Mouse (Mus musculus) Patski (cell line): Measurements from ENCODE around the gene C1qtnf4. TPM values are rescaled to one million over a fixed set of nuclear protein-coding genes. Genes with fewer than 3 reads are reported as not detected.
"Not testable (repeated sequence)": the region's sequence is repeated elsewhere in the genome, so short reads cannot be mapped to it uniquely, and the experiment has no call there.

Experiments
- ATAC-seq: fragments of 100-300 bp; one replicate; pipeline ENCODE4 v1.8.0; 2021
- CTCF ChIA-PET: fragments of 350-600 bp; sonication (Branson Sonifier 250); formaldehyde crosslinking; loops from one replicate; lab custom pipeline; 2022; ENCODE audit warnings: inconsistent platforms; lab: Charles Lee
- POLR2A ChIA-PET: fragments of 350-600 bp; sonication (Branson Sonifier 250); formaldehyde crosslinking; loops from one replicate; lab custom pipeline; 2022; ENCODE audit warnings: antibody characterized with exemption, inconsistent platforms; lab: Charles Lee
- DNase-seq: peaks from one replicate; pipeline ENCODE4 v3.0.0-alpha.2; 2011; ENCODE audit warnings: low read depth, low spot score
- H3K27me3 ChIP-seq: fragments of 371-371 bp; one replicate; pipeline ENCODE4 v1.5.1; 2021
- CTCF ChIP-seq: fragments of 100-300 bp; IDR thresholded peaks from one replicate; pipeline ENCODE4 v1.5.1; 2021
- in situ Hi-C: fragments of 300-500 bp; cut with MboI; formaldehyde crosslinking; loops from 3 replicates; pipeline ENCODE4 v1.11.1; 2018; ENCODE audit warnings: low pct_unique_long_range_greater_than_20kb, mixed read lengths
- polyA plus RNA-seq: library from polyadenylated mRNA; unstranded; gene quantifications from one replicate; pipeline ENCODE4 v1.2.3, GENCODE M21; 2021

The C1qtnf4 gene
- polyA plus RNA-seq, 1 experiment from 2014 or later, result 0.04 TPM

GRCm38 (mm10) chr2:90880144-90880785 is 5.4 kb upstream of the C1qtnf4 start:
- no peak for TF ChIP-seq CTCF
- no peak for DNase-seq
- in situ Hi-C loops, result no loop called here
- ATAC-seq, result no peak
- peaks cover 5% of the 10 kb centered on the region for H3K27me3 ChIP-seq
- ChIA-PET CTCF (interaction anchor here (0.8 to 1.7 kb wide), 2 partner anchors 13 to 15 kb away, joined by 4 to 5 read pairs; no protein-coding TSS in a partner anchor), POLR2A (no interaction called here)

- POLR2A ChIA-PET, result interaction anchor here (1.2 kb wide), 1 partner anchor 14 kb away, joined by 3 read pairs; no protein-coding TSS in a partner anchor
Measured at GRCm38 (mm10) chr2:90881824-90882223, 3.8 kb upstream of the C1qtnf4 start.

GRCm38 (mm10) chr2:90886436-90886835 is 776 bp downstream of the C1qtnf4 start:
- ATAC-seq (no peak), DNase-seq (no peak)
- POLR2A ChIA-PET, result interaction anchor here (0.7 kb wide), 1 partner anchor 9 kb away, joined by 3 read pairs; no protein-coding TSS in a partner anchor
- H3K27me3 ChIP-seq, result peaks cover 5% of the 10 kb centered on the region
- TF ChIP-seq CTCF, result no peak
- CTCF ChIA-PET, result interaction anchor here (0.9 to 2.9 kb wide), 2 partner anchors 9 to 19 kb away, joined by 3 to 16 read pairs; no protein-coding TSS in a partner anchor
- in situ Hi-C loops, result no loop called here

More at GRCm38 (mm10) chr2:90881824-90882223, 3.8 kb upstream of the C1qtnf4 start:
- no peak for TF ChIP-seq CTCF
- CTCF ChIA-PET, result interaction anchor here (1.4 kb wide), 1 partner anchor 12 kb away, joined by 3 read pairs; no protein-coding TSS in a partner anchor
- H3K27me3 ChIP-seq, result peaks cover 5% of the 10 kb centered on the region
- DNase-seq (no peak), ATAC-seq (no peak)
- in situ Hi-C loops, result no loop called here

- peaks cover 5% of the 10 kb centered on the region for H3K27me3 ChIP-seq
- in situ Hi-C loops, result no loop called here
- no peak for TF ChIP-seq CTCF
Measured at GRCm38 (mm10) chr2:90887627-90888026, 2.0 kb downstream of the C1qtnf4 start.

GRCm38 (mm10) chr2:90889550-90890548 is 4.2 kb downstream of the C1qtnf4 start:
- no peaks in the 10 kb centered on the region for H3K27me3 ChIP-seq
- ATAC-seq (no peak), DNase-seq (no peak)
- TF ChIP-seq CTCF, result no peak
- ChIA-PET POLR2A (no interaction called here), CTCF (no interaction called here)
- in situ Hi-C loops, result no loop called here

More at GRCm38 (mm10) chr2:90887627-90888026, 2.0 kb downstream of the C1qtnf4 start:
- ChIA-PET POLR2A (no interaction called here), CTCF (interaction anchor here (0.9 to 2.9 kb wide), 2 partner anchors 10 to 21 kb away, joined by 3 to 16 read pairs; no protein-coding TSS in a partner anchor)
- no peak for DNase-seq
- peak; percentile 36 for ATAC-seq

- DNase-seq (no peak), ATAC-seq (no peak)
- no peak for TF ChIP-seq CTCF
- POLR2A ChIA-PET, result interaction anchor here (0.9 kb wide), 1 partner anchor 20 kb away, joined by 3 read pairs; no protein-coding TSS in a partner anchor
- in situ Hi-C loops, result no loop called here
- H3K27me3 ChIP-seq, result no peaks in the 10 kb centered on the region
- CTCF ChIA-PET, result interaction anchor here (0.9 kb wide), 1 partner anchor 167 kb away, joined by 3 read pairs; no protein-coding TSS in a partner anchor
Measured at GRCm38 (mm10) chr2:90893673-90894298, 8.1 kb downstream of the C1qtnf4 start.

GRCm38 (mm10) chr2:90894299-90894677 is 8.6 kb downstream of the C1qtnf4 start:
- ChIA-PET POLR2A (interaction anchor here (0.6 to 0.9 kb wide), 3 partner anchors 18 to 252 kb away, joined by 3 to 9 read pairs (median 4); no protein-coding TSS in a partner anchor), CTCF (interaction anchor here (1.5 to 1.8 kb wide), 2 partner anchors 13 to 16 kb away, joined by 5 to 7 read pairs; no protein-coding TSS in a partner anchor)
- H3K27me3 ChIP-seq, in situ Hi-C loops, ATAC-seq, DNase-seq: not testable (repeated sequence)

GRCm38 (mm10) chr2:90903398-90903797 is 17.7 kb downstream of the C1qtnf4 start:
- DNase-seq (no peak), ATAC-seq (no peak)
- ChIA-PET CTCF (interaction anchor here (1.3 kb wide), 1 partner anchor 36 kb away, joined by 3 read pairs; no protein-coding TSS in a partner anchor), POLR2A (interaction anchor here (1.0 kb wide), 1 partner anchor 11 kb away, joined by 5 read pairs; no protein-coding TSS in a partner anchor)
- no peak for TF ChIP-seq CTCF
- H3K27me3 ChIP-seq, result no peaks in the 10 kb centered on the region
- in situ Hi-C loops, result no loop called here

GRCm38 (mm10) chr2:90904076-90904855 is 18.6 kb downstream of the C1qtnf4 start, which contains the start of the genes Kbtbd4 and Ndufs3:
Kbtbd4 (plus strand) TSS chr2:90904740.
Ndufs3 (minus strand) TSS chr2:90904827.
- no peak for TF ChIP-seq CTCF
- ChIA-PET CTCF (interaction anchor here (1.2 kb wide), 1 partner anchor 10 kb away, joined by 5 read pairs; no protein-coding TSS in a partner anchor), POLR2A (interaction anchor here (0.7 to 1.0 kb wide), 3 partner anchors 10 to 34 kb away, joined by 3 to 5 read pairs (median 3); no protein-coding TSS in a partner anchor)
- no peaks in the 10 kb centered on the region for H3K27me3 ChIP-seq
- ATAC-seq (peak; percentile 74), DNase-seq (no peak)
- in situ Hi-C loops, result no loop called here
